Mouse (Mus musculus): ENCODE measurements around the gene Emilin2. TPM values are rescaled to one million over a fixed set of nuclear protein-coding genes. Genes with fewer than 3 reads are reported as not detected.

The Emilin2 gene
- polyA plus RNA-seq, 1 experiment from 2014 or later: 2.5 TPM

GRCm38 (mm10) chr17:71206136-71206893 is 105.5 kb downstream of the Emilin2 start:
- WGBS: 87% methylated on average over 12 of the region's 12 CpGs
- Histone ChIP-seq H3K27ac (no peak overlapping the region), H3K4me3 (replicated peaks) (no peak overlapping the region), H3K36me3 (no peaks in the 10 kb centered on the region), H3K9me3 (no peaks in the 10 kb centered on the region), H3K9ac (replicated peaks) (no peak overlapping the region), H3K4me1 (replicated peaks) (peaks cover 13% of the 10 kb centered on the region; the same call in 1 of the 2 replicates), H3K4me2 (replicated peaks) (no peak overlapping the region), H3K27me3 (no peaks in the 10 kb centered on the region)
- ATAC-seq: no peak

GRCm38 (mm10) chr17:71204809-71205091 is 107.0 kb downstream of the Emilin2 start:
- H3K4me1 ChIP-seq (replicated peaks): peaks cover 13% of the 10 kb centered on the region; the same call in 1 of the 2 replicates
- H3K4me2 ChIP-seq (replicated peaks): no peak overlapping the region
- no peak overlapping the region for H3K4me3 ChIP-seq (replicated peaks)
- WGBS: 93% methylated on average over 6 of the region's 6 CpGs
- no peak for ATAC-seq
- no peaks in the 10 kb centered on the region for H3K27me3 ChIP-seq
- H3K9me3 ChIP-seq: no peaks in the 10 kb centered on the region
- no peak overlapping the region for H3K27ac ChIP-seq
- H3K9ac ChIP-seq (replicated peaks): no peak overlapping the region
- no peaks in the 10 kb centered on the region for H3K36me3 ChIP-seq

GRCm38 (mm10) chr17:71203998-71204808 is 107.6 kb downstream of the Emilin2 start:
- H3K9me3 ChIP-seq: no peaks in the 10 kb centered on the region
- WGBS: 92% methylated on average over 9 of the region's 9 CpGs
- H3K4me3 ChIP-seq (replicated peaks): no peak overlapping the region
- H3K4me2 ChIP-seq (replicated peaks): no peak overlapping the region
- H3K36me3 ChIP-seq: no peaks in the 10 kb centered on the region
- H3K4me1 ChIP-seq (replicated peaks): peaks cover 13% of the 10 kb centered on the region; the same call in 1 of the 2 replicates
- H3K27me3 ChIP-seq: no peaks in the 10 kb centered on the region
- H3K9ac ChIP-seq (replicated peaks): no peak overlapping the region
- H3K27ac ChIP-seq: no peak overlapping the region
- ATAC-seq: no peak

Other genes with a start within 250 kb of the Emilin2 start
- gene Lpin2, start 129.4 kb downstream of the Emilin2 start, polyA plus RNA-seq (2015; fragmentation: Nextera tagmentation; extraction: Ambion mirVana): 35.3 and 35.5 TPM in 2 replicates
- 3.7 and 4.3 TPM in 2 replicates for gene Gm4707, start 147.9 kb upstream of the Emilin2 start, polyA plus RNA-seq (2015; fragmentation: Nextera tagmentation; extraction: Ambion mirVana)
- 48.6 and 60.5 TPM in 2 replicates for gene Smchd1, start 163.4 kb upstream of the Emilin2 start, polyA plus RNA-seq (2015; fragmentation: Nextera tagmentation; extraction: Ambion mirVana)
- gene Ndc80, start 214.9 kb upstream of the Emilin2 start, polyA plus RNA-seq (2015; fragmentation: Nextera tagmentation; extraction: Ambion mirVana): 19.7 and 20.0 TPM in 2 replicates
- gene Spdya, start 240.1 kb upstream of the Emilin2 start, polyA plus RNA-seq (2015; fragmentation: Nextera tagmentation; extraction: Ambion mirVana): 1.0 and 1.2 TPM in 2 replicates

Data from midbrain, embryonic 13.5 days (tissue).